Mouse (Mus musculus): ENCODE measurements around the gene Cpt1c.

DNA sequence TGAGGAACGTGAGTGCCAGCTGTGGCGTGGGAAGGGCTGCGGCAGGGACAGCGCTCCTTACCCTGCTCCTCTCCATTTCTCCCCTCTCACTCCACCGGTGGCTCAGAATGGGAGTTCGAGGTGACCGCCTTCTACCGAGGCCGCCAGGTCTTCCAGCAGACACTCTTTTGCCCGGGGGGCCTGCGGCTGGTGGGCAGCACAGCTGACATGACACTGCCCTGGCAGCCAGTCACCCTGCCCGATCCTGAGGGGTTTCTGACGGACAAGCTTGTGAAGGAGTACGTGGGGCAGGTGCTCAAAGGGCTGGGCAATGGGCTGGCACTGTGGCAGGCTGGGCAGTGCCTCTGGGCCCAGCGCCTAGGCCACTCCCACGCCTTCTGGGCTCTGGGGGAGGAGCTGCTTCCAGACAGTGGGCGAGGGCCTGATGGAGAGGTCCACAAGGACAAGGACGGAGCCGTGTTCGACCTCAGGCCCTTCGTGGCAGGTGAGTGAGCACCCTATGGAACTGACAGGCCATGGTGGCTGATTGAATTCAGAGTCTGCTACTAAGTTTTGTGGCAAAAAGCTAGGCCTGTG lies 26.0 kb upstream of the Cpt1c start:
- TF ChIP-seq CTCF (IDR thresholded peaks at IDR 0.05; ENCODE audit: low read depth), result no peak
- TF ChIP-seq EP300 (IDR thresholded peaks at IDR 0.05; ENCODE audit: low read depth), result no peak

Measured in liver, embryonic 14.5 days (tissue).